ENCODE assay signal across 9 mouse cellular contexts in the genomic region with DNA sequence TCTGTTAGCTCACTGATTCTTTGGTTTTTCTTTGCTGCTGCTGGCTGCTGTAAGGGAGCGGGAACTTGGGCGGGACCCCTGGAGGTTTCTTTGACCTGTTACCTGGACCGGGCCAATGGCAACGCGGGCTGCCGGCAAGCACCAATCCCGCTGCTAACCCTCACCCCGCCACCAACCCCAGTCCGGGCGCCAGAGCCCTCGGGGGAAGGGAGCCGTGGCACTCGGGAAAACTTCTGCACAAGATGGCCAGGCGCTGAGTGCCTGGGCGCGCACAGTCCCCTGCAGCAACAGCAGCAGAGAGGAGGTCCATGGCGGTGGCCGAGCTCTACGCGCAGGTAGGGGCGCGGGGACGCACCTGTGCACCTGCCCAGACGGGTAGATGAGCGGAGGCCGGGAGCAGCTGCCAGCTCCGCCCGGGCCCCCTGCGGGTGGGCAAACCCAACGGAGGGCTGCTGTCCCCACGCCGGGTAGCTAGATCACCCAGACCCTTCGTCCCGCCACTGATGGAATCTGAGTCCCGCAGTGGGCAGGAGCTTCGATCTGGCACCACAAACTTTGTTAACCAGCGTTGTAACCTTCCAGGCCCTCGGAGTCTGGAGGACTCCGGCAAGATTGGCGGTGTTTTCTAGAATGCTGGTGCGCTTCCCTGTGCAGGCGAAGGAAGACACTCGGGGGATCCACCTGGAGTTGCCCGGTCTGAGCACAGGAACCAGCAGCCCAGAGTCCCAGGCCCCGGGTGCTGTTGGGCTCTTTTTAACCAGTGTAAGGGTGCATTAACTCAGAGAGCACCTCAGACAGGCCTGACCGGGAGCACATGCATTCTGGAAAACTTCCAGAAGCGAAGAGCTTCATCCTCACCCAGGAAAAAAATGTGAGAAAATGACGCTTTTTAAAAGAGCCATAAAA. TPM values are rescaled to one million over a fixed set of nuclear protein-coding genes. Genes with fewer than 3 reads are reported as not detected.
DNase-seq lines count a peak whose midpoint lies in the region; ATAC-seq and TF ChIP-seq lines count a peak whose summit lies in the region.
"Had no signal": no experiment of that assay in that cellular context is flagged by ENCODE, and none has a peak within 500 bp of the region (broad histone marks: within the 10 kb centered on the region; RNA-seq: fewer than 3 reads in every experiment).

Gene Myo5c (plus strand): TSS at position 180 of the 906 bp plus-strand sequence.

- H3K4me3 ChIP-seq in gastrocnemius, adult 2 months, result peak within 1 kb of the TSS; percentile 86
- peak within 1 kb of the TSS; percentile 31 for H3K4me3 ChIP-seq in hindbrain, embryonic 16.5 days (ENCODE audit: low read length)
- peak within 1 kb of the TSS; percentile 44 for H3K4me3 ChIP-seq in liver, embryonic 11.5 days (ENCODE audit: low read depth, low read length)

- peak within 1 kb of the TSS; percentile 51 for H3K9ac ChIP-seq in hindbrain, embryonic 16.5 days (ENCODE audit: low read depth, low read length)
- H3K9ac ChIP-seq in liver, embryonic 11.5 days (ENCODE audit: low read depth, low read length), result no peak within 1 kb of the TSS

- H3K27ac ChIP-seq in gastrocnemius, adult 2 months, result peak within 1 kb of the TSS; percentile 91
- H3K27ac ChIP-seq in hindbrain, embryonic 16.5 days (ENCODE audit: low read depth, low read length), result no peak within 1 kb of the TSS
- H3K27ac ChIP-seq in liver, embryonic 11.5 days (ENCODE audit: low read depth, low read length), result no peak within 1 kb of the TSS

- WGBS in hindbrain, embryonic 16.5 days, result 3% methylated on average over 48 of the region's 48 CpGs
- 5% methylated on average over 48 of the region's 48 CpGs for WGBS in liver, embryonic 11.5 days

- DNase-seq in thymus, postnatal 25 days, result peak; percentile 9
- no peak for DNase-seq in thymus, adult 18-20 months
- peak; percentile 90 for DNase-seq in gastrocnemius, adult 2 months
- peak; percentile 40 for DNase-seq in liver, embryonic 11.5 days (ENCODE audit: low spot score)
- DNase-seq in neural tube, embryonic 10.5 days (ENCODE audit: extremely low spot score, low spot score), result peak; percentile 52
- DNase-seq in cerebellum, adult 9-11 months, result no peak
- no peak for DNase-seq in cerebellum, adult 8-10 months

- peak within 1 kb of the TSS; percentile 57 for H3K4me2 ChIP-seq in hindbrain, embryonic 16.5 days (ENCODE audit: low read length)
- peak within 1 kb of the TSS; percentile 76 for H3K4me2 ChIP-seq in liver, embryonic 11.5 days

- peaks cover 8% of the 10 kb centered on the region for H3K27me3 ChIP-seq in hindbrain, embryonic 16.5 days (replicated peaks; ENCODE audit: control insufficient read depth, insufficient read depth, low read length)
- peaks cover 39% of the 10 kb centered on the region for H3K27me3 ChIP-seq in liver, embryonic 11.5 days (replicated peaks; ENCODE audit: control insufficient read depth, insufficient read depth, low read length)

- peaks cover 8% of the 10 kb centered on the region for H3K4me1 ChIP-seq in hindbrain, embryonic 16.5 days (ENCODE audit: control insufficient read depth, insufficient read depth, low read depth, low read length)
- peaks cover 7% of the 10 kb centered on the region for H3K4me1 ChIP-seq in liver, embryonic 11.5 days (replicated peaks; ENCODE audit: control insufficient read depth, insufficient read depth, low read length)

- ATAC-seq in hindbrain, embryonic 16.5 days, result no peak
- ATAC-seq in liver, embryonic 11.5 days (replicated peaks; ENCODE audit: low FRiP score), result peak; percentile 15; the same call in 1 of the 2 replicates

- TF ChIP-seq CTCF in gastrocnemius, adult 2 months (IDR thresholded peaks at IDR 0.05), result no peak

- H3K36me3 ChIP-seq in hindbrain, embryonic 16.5 days (ENCODE audit: control insufficient read depth, insufficient read depth, low read length), result no peaks in the 10 kb centered on the region
- no peaks in the 10 kb centered on the region for H3K36me3 ChIP-seq in liver, embryonic 11.5 days (ENCODE audit: control insufficient read depth, insufficient read depth, low read length)

- intact Hi-C loops in gastrocnemius, adult 2 months (cut with DNase I), result no loop called here

- no peaks in the 10 kb centered on the region for H3K9me3 ChIP-seq in hindbrain, embryonic 16.5 days (ENCODE audit: control insufficient read depth, low read length)
- H3K9me3 ChIP-seq in liver, embryonic 11.5 days (ENCODE audit: control insufficient read depth, low read length), result no peaks in the 10 kb centered on the region

RNA-seq across cellular contexts. Expression of gene Myo5c, which starts in this region (rescaled TPM):
- total RNA-seq in gastrocnemius, adult 2 months (2021), result 10 to 100 TPM; 10.8 to 13.6 TPM
- polyA plus RNA-seq in hindbrain, embryonic 16.5 days (2015; fragmentation: Nextera tagmentation; extraction: Ambion mirVana), result 0.41 and 0.51 TPM in 2 replicates
- polyA plus RNA-seq in liver, embryonic 11.5 days (2014; fragmentation: Nextera tagmentation; extraction: Ambion mirVana), result 0.85 and 1.1 TPM in 2 replicates
- total RNA-seq: MEL had no signal

Comparison
In these comparisons a context has a peak if more than half of its experiments do, and no peak if none do; other contexts are left out.
1. DNase-seq: peak in thymus, postnatal 25 days (single experiment), gastrocnemius, adult 2 months (single experiment), liver, embryonic 11.5 days (single experiment) and neural tube, embryonic 10.5 days (single experiment); none in thymus, adult 18-20 months (0 of 2), cerebellum, adult 9-11 months (single experiment) and cerebellum, adult 8-10 months (single experiment).
2. H3K4me3 ChIP-seq: peak in every context shown above with its lines; median percentile 86 in gastrocnemius, adult 2 months; 44 in liver, embryonic 11.5 days; 31 in hindbrain, embryonic 16.5 days.